Mouse (Mus musculus): ENCODE measurements around the gene Slc22a12. TPM values are rescaled to one million over a fixed set of nuclear protein-coding genes. Genes with fewer than 3 reads are reported as not detected.

The Slc22a12 gene
- total RNA-seq, 2 experiments from 2014 or later, result not detected

DNA sequence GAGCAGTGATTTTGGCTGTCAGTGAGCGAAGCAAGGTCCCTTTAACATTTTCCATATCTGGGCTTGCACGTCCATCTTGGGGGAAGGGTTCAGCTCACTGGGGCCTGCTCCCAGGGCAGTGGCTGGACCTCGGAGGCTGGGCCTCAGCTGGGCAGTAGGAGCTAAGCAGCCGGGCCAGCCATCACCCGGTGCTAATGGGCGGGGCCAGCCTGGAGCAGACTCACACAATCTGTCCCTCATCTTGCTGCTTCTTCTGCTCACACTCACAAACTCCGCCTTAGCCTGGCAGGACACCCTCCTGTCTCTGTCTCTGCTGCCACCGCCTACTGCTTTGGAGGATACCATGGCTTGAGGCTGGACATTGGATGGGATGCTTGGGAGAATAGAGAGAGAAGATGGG is 26.7 kb downstream of the Slc22a12 start:
- no peak for DNase-seq

DNA sequence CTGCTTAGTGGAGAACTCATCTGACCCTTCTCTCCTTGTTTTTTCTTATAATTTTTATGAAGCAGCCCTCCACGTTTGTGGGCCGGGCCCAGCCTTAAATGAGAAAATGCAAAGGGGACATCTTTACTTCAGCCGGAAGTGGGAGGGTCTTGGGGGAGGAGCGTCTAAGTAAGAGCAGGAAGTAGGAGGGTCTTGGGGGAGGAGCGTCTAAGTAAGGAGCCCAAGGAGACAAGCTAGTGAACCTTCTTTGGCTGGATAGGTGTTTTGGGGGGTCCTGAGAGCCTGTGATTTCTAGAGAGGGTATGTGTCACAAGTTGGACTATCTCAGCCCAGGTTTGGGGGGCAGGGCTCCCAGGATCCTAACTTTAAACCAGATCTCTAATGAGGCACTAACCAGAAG is 27.4 kb downstream of the Slc22a12 start:
- no peak for DNase-seq

DNA sequence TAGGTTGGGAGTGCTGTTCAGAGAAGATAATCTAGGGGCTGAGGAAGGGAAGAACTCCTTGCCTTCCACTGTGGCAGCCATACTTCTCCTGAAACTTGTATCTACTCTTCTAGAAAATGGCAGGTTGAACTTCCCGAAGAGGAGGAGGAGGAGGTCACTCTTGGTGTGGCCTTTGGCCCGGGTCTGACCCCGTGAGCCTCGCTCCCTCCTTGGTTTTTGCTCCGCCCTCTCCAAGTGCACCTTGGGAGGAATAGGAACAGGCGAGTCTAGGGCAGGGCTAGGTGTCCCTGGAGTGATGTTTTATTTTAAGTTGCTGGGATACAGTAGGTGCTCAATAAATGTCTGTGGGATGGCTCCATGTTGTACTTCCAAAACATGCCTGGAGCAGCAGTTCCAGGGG is 27.9 kb downstream of the Slc22a12 start:
- DNase-seq, result no peak

DNA sequence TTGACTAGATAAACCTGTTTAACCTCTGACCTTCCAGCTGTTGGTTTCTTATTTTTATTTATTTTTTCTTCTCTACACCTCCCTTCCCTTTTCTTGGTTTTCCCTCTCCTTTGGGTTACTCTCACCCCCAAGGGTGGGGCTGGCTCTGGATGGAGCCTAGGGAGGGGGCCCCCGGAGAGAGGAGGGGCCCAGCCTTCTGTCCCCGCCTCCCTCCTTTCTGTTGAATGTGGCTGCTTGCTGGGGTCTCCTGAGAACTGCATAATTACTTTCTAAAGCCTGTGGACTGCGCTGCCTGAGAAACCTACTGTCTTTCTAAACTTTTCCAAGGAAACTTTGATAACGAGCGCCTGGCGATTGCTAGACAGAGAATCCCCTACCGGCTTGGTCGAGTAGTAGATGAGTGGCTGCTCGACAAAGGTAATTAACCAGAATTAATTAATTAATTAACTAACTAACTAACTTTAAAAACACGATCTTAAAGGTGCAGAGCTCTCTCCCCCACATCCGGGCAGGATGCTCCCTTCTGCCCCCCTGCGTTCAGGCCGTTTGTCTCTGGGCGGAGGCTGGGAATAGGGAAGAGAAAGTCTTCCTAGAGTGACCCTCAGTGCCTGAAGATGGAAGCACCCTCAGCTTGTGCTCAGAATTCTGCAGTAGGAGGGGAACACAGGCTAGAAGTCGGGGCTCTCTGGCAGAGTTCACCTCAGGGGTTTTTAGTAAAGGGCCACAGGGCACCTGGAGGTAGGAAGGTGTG is 29.3 kb downstream of the Slc22a12 start:
- DNase-seq, result no peak

DNA sequence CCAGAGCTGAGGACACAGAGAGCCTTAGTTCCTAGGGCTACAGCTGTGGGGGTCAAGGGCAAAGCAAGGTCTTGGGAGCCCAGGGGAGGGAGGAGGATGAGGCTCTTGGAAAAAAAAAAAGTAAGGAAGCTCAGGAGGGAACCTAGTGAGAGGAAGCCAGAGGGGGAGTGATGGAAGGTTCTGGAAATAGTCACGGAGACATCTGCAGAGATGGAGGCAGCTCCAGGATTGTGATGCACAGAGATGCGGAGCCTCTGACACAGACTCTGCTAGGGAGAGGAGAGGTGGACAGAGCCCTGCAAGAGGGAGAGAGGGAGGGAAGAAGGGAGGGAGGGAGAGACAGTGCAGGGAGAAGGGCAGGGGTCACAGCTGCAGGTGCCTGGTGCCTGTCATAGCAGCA is 32.3 kb downstream of the Slc22a12 start:
- DNase-seq, result no peak

DNA sequence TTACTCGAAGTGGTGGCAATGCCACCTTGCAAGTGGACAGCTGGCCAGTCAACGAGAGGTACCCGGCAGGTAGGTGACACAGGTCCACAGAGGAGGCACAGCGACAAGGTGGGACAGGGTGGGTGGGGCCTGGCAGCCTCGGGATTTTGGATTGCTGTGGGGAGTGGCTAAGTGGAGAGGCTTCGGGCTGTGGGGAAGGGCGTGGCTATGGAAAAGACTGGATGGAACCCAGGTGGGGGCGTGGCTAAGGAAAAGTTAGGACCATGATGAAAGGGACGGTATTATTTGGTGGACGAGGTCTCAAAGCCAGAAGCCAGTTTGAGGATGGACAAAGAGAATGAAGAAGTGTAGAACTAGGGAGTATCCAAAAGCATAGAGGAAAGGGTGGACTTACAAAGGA is 33.0 kb downstream of the Slc22a12 start:
- no peak for DNase-seq

DNA sequence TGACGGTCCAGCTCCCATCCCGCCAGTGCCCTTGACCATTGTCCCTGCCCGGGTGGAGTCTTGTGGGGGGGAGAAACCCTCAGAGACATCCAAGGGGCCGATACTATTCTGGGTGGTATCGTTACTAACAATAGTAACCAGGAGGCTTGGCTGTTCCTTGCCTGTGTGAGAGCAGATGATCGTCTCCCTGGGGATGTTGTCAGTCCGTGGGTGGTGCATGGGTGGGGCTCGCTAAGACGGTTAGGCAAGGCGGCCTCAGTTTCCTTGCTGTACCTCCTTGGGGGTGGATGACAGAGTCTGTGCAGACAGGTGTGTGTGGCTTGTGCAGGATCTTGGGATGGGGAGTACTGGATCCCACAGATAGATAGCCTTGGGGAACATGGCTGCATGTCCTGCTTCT is 35.4 kb downstream of the Slc22a12 start:
- no peak for DNase-seq

DNA sequence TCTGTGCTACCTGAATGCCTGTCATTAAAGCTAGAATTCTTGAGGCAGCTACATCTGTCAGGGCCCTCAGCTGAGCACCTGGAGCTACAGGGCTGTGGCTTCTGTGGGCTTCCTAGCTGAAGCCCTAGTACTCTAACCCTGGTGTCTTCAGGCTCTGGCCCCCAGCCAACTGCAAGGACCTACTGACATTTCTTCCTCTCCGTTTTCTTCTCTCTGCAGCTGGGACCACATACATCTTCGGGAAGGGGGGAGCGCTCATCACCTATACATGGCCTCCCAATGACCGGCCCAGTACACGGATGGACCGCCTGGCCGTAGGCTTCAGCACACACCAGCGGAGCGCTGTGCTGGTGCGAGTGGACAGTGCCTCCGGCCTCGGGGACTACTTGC is 38.2 kb downstream of the Slc22a12 start:
- DNase-seq, result no peak

DNA sequence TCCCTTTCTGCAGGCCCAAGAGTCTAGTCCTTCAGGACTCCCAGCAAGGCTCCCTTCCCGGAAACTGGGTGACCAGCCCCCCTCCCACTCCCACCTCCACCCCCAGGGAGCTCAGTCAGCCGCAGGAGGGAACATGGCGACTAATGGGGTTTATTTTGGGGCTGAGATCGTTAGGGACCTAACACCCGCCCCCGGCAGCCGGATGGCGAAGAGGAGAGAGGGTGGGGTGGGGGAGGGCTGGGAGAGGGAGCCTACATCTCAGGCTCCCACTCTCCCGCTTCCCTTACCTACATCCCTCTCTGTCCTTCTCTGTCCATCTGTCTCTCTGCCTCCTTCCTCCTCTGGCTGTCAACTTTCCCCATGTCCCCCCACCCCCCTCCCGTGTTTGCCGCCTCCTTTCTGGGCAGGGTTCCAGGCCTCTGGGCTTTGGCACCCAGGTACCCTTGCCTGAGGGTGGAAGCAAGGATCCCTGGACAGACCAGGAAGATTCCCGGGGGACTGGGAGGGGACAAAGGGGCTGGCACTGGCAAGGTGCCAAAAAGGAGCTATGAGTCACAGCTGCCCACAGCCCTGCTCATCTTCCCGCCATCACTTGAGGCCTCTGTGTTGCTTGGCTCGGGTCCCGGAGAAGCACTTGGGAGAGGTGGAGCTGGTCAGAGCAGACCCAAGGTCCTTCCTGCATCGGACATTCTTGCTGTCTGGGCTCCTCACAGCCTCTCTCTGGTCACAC is 38.7 kb downstream of the Slc22a12 start:
- DNase-seq, result peak; percentile 69

DNA sequence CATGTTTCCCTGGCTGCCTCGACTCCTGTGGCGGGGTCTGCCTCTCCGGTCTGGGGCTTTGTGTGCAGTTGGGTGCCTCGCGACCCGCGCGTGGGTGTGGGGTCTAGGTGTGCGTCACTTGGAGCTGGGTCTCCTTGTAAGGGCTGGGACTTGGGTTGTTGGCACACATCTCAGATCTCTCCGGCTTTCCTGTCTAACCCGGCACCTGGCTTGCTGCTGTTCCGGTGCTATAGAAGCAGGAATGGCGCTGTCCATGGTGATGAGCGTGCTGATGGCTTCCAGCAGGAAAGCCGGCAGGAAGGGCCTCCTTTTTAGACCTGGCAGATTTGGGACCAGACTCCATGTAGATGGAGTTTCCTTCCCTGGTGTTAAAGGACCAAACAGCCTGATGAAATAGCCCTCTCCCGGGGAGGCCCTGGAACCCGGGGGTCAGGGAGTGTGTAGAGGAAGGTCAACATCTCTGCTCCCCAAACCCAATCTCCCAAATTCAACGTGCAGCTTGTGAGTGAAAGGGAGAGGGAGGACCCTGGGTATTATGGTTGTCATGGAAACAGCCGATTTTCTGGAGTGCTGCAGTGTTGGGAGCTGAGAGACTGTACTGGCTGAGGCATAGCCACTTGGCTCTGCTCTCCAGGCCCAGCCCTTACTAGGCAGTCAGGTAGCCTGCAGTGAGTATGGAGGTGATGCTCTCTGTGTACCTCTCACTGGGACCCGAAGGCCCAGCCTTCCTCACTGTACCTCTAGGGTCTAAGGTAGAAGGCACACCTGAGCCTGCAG is 40.1 kb downstream of the Slc22a12 start:
- DNase-seq, result peak; percentile 83

DNA sequence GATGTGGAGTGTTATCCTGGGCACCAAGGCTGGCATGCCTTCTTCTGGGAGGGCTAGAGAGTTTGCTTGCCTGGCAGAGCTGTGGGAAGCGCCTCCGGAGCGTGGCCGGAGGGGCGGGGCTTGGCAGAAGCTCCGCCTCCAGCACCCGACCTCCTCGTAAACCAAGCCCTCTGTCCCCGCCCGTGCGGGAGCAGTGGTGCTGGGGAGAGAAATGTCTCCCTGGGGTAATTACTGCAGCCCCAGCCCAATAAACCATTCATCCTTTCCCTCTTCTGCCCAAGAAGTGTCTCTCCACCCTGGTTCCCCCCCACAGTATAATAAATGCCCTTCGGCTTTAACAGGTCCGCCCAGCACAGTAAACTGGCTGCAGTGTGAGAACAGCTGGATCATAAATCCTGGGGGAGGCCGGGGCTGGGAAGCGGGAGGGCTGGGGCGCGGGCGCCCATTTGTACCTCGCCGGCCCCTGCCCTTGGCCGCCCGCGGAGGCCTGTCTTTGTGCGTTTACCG is 40.7 kb downstream of the Slc22a12 start:
- DNase-seq, result peak; percentile 72

DNA sequence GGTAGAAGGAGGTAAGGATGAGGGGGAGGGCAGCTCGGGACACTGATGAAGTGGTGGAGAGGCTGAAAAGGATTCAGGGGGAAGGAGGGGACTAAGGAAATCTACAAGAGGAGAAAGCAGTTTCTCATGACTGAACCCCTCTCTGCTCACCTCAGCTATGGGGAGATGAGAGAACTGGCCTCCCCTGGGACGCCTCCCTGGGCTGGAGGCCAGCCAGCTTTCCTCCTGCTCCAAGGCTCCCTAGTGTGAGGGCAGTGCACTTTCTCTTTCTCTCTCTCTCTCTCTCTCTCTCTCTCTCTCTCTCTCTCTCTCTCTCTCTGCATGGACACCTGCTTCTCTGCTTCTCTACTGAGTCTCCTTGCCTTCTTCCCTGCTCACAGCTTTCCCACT is 42.2 kb downstream of the Slc22a12 start:
- no peak for DNase-seq

DNA sequence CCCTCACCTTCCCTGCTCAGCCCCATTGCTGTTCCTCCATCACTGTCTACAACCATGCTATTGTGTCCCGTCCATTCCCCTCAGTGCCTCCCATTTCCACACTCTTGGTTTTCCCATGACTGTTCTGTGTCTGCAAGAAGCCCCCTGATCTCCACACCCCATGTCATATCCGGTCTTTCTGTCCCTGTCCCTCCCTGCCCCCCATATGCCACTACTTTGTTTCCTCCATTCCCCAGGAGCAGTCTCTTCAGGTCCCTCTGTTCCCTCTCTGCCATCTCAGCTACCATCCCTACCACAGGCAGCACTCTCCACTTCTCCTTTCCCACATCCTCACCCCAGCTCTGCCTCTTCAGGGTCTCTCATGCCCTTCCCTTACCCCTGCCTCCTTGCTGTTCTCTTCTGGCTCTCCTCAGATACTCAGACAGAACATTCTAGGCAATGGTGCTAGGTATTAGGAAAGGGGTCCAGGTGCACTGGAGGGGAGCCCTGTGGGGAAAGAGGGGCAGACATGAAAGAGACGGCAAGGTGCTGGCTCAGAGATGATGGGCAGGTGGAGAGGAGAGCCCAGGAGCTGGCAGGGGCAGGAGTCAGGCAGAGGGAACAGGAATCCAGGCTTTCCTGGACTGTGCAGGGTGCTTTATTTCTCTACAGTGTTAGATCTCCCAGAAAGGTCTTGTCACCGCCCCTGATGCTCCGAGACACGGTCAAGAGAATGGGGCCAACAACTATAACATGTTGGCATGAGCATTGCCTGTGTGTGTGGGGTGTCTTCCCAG is 42.8 kb downstream of the Slc22a12 start:
- DNase-seq, result no peak

DNA sequence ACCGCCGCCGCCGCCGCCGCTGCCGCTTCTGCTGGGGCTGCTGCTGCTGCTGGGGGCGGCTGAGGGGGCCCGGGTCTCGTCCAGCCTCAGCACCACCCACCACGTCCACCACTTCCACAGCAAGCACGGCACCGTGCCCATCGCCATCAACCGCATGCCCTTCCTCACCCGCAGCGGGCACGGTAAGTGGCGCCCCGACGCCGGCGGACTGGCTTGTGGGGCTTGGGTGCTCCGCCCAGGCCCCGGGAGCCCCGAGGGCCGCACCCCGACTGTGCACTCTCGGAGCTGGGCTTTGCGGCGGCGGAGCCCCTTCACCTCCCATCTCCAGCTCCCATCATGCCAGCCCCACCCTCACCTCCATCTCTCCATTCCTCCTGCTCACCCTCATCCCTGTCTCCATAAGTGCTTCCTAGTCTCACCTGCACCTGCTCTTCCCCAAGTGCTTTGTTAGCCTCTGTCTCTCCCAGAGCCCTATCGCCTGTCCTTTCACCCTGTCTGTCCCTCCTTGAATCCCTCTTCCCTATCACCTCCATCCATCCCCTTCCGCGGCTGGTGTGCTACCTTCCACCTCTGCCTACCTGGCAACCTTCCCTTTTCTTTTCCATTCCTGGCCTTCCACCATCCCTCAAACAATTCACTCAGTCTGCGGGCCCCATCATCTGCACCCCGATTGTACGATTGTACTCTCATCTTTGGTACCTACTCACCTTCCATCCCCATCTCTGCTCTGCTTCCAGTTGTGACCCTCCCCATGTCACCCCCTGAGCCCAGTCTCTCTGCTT is 44.3 kb downstream of the Slc22a12 start:
- no peak for DNase-seq

DNA sequence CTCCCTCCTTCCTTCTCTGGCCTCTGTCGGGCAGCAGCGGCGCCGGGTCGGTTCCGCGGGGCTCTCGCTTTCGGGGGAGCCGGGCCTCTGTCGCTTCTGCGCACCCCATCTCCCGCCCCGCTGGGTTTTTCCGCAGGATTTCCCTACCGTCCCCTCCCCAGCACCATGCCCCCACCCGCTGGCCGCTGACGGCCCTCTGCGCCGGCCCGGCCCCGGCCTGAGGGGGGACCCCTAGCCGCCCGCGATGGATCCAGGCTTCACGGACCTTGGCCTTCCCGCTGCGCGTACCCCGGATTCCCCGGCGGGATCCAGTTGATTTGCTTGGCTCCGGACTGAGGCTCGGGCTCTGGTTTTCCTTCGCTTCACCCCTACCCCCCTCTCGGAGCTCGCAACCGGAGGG is 45.0 kb downstream of the Slc22a12 start:
- DNase-seq, result no peak

DNA sequence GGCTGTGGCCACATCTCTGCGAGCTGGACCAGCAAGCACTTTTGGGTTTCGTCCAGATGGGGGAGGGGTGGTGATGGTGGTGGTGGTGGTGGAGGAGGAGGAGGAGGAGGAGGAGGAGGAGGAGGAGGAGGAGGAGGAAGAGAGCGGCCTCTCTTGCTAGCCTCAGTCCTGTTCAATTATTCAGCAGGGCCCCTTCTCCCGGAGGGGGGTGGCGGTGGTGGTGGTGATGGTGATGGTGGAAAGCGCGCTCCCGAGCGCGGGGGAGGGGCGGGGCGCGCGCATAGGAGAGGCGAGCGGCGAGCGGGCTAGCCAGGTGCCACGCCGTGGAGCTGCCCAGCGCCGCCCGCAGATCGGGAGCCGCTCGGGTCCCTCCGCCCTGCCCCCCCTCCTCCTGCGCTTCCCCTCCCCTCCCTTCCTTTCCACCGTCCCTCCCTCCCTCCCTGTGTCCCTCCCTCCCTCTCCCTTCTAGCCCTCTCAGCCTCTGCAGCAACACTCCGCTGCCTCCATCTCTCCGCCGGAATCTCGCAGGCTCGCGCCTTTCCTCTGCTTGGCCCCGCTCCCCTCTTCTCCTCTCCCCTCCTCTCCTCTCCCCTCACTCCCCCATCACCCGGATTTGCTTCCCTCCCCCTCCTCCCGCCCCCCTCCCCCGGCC is 45.6 kb downstream of the Slc22a12 start:
- peak; percentile 29 for DNase-seq

DNA sequence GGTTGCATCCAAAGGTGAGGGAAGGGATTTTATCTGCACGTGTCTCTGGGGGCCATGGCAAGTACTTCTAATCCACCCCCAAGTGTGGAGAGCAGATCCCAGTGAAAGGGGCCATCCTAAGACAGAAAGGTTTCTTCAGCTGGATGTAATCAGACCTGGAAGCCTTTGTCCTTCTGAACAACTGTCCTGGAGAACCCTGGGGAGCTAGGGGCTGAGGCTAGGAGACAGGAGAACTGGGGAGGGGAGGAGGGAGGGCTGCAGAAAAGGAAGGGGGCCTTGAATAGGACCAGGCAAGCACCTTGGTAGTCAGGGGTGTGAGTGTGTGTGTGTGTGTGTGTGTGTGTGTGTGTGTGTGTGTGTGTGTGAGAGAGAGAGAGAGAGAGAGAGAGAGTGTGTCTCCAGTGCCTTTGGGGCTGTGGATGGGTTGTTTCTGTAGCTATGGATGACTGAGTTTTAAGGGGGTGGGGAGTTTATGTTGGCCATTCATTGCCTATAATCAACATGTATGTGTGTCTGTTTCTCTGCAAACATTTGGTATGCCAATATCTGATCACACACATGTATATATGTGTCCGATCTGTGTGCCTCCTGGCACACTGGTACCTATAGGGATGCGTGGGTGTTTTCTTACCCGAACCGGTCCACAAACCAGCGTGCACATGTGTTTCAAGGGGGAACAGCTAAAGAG is 46.2 kb downstream of the Slc22a12 start:
- DNase-seq, result no peak

DNA sequence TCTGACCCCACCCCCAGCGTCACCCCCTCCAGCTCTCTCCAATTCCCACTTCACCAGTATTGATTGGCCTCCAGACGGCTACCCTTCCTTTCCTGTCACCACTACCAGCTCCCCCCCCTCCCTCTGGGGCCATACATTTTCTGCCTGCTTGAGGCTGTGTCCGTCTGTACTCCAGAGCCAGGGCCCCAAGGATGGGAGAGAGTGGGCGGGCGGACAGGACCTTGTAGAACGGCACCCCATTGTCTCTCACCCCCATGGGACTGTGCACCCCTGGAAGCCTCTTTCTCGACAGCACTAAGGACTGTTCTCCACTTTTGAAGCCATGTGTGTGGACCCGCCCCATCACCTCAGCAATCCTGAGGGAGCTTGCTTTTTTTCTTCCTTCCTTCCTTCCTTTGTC is 47.1 kb downstream of the Slc22a12 start:
- no peak for DNase-seq

DNA sequence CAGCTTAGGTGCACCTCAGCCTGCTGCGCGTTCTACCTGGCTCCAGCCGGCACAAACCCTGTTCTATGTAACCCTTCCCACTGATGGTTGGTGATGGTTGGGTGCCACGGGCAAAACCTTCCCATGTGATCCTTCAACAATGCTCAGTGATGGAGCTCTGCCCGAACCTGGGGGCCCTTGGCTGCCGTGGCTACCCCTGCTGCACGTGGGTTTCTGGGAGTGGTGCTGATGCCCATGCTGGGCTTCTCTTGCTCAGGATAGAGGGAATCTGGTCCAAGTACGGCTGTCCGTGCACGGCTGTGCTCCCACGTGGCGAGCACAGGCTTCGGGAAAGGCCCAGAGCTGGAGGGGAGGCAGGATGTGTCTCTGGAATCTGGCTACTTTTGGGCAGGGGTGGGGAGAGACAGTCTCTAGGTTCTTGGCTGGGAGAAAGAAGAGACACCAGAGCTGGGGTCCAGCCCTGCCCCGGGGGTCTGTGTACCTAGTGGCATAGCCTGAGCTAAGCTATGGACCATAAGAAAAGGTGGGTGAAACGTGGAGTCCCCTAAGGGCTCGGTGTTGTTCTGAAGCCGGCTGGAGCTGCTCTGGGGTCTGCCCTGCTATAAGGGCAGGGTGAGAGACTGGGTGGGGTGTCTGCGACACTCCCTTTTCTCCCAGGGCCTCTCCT is 48.2 kb downstream of the Slc22a12 start:
- DNase-seq, result no peak

DNA sequence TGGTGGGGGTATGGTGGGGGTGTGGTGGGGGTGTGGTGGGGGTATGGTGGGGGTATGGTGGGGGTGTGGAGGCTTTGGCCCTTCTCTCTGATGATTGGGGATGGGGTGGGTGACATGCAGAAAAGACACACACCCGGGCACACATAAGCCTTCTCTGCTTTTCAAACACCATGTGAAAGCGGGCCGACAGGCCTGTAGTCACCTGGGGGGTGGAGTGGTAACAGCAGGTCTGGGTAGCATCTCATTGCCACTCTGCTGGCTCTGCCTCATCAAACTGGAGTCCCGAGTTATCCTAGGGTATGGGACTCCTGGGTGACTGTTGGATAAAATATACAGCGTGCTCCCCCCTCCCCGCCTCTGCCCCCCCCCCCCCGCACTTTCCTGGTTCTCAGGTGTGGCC is 48.8 kb downstream of the Slc22a12 start:
- no peak for DNase-seq

Measured in adrenal gland, postnatal 10 days (tissue).